Mouse (Mus musculus): ENCODE data around the gene Gnat1. TPM values are rescaled to one million over a fixed set of nuclear protein-coding genes. Genes with fewer than 3 reads are reported as not detected.
A peak's percentile ranks its signal among the peaks of the same experiment; 100 is the strongest.

Gene Gnat1
- polyA plus RNA-seq, 1 experiment from 2014 or later = 2.2 TPM

- DNase-seq (ENCODE audit: low read depth, low spot score) (no peak), ATAC-seq (no peak)
- ChIA-PET POLR2A (interaction anchor here (0.7 to 2.1 kb wide), 3 partner anchors 32 to 79 kb away, joined by 3 to 13 read pairs (median 3); no protein-coding TSS in a partner anchor), CTCF (interaction anchor here (0.6 to 5.2 kb wide), 9 partner anchors 16 to 69 kb away, joined by 3 to 61 read pairs (median 3); no protein-coding TSS in a partner anchor)
- in situ Hi-C loops (cut with MboI; ENCODE audit: low pct_unique_long_range_greater_than_20kb) = loop anchor here (5.0 kb wide), 2 partner anchors 35 to 70 kb away; partner anchors contain the start of gene Sema3b
- no peaks in the 10 kb centered on the region for H3K27me3 ChIP-seq
- TF ChIP-seq CTCF (IDR thresholded peaks at IDR 0.05) = no peak
These were observed 2.3 kb downstream of the Gnat1 start for GRCm38 (mm10) chr9:107677091-107677784.

DNA sequence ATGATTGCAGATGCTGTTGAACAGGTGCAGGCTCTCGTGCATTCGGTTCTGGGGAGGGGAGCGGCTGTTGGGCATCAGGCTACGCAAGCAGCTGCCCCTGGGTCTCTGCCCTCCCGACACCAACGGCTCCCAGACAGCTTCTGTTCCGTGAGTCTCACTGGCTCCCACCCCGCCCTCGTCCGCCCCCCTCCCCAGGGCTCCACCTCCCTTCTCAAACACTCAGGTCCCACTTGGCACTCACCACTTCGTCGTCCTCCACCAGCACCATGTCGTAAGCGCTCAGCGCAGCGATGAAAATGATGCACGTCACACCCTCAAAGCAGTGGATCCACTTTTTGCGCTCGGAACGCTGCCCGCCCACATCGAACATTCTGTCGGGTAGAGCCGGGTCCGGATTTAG lies 3.2 kb downstream of the Gnat1 start:
- DNase-seq (ENCODE audit: low read depth, low spot score) = no peak
- ChIA-PET POLR2A (interaction anchor here (0.6 to 2.1 kb wide), 3 partner anchors 12 to 78 kb away, joined by 3 to 13 read pairs (median 5); no protein-coding TSS in a partner anchor), CTCF (interaction anchor here (1.0 to 5.2 kb wide), 11 partner anchors 14 to 70 kb away, joined by 3 to 61 read pairs (median 5); no protein-coding TSS in a partner anchor)
- no peak for ATAC-seq
- H3K27me3 ChIP-seq = no peaks in the 10 kb centered on the region
- no peak for TF ChIP-seq CTCF (IDR thresholded peaks at IDR 0.05)
- in situ Hi-C loops (cut with MboI; ENCODE audit: low pct_unique_long_range_greater_than_20kb) = loop anchor here (5.0 kb wide), 2 partner anchors 34 to 69 kb away; partner anchors contain the start of gene Sema3b

DNA sequence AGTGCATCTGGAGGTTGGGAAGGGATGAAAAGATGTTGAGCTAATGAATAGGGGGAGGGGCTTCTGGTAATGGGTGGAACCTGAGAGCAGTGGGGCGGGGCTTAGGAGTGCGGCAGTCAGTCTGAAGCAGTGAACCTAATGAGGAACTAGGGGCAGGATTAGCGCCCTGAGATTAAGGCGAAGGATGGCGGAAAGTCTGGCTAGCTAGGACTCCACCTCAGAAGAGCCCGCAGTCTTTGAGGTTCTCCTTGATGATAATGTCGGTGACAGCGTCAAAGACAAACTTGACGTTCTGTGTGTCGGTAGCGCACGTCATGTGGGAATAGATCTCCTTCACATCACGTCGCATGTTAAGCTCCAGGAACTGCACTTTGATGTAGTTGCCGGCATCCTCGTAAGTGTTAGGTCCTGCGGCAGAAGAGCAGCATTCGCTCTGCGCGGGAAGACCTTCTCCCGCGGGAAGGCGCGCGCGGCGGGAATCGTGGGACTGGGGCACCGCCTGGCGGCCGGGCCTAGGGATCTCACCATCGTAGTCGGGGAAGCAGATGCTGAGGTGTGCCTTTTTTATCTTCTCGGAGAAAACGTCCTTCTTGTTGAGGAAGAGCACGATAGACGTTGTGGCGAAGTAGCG lies 3.7 kb downstream of the Gnat1 start:
- POLR2A ChIA-PET = interaction anchor here (0.6 to 2.1 kb wide), 2 partner anchors 11 to 31 kb away, joined by 5 to 13 read pairs; no protein-coding TSS in a partner anchor
- ATAC-seq (no peak), DNase-seq (ENCODE audit: low read depth, low spot score) (no peak)
- no peak for TF ChIP-seq CTCF (IDR thresholded peaks at IDR 0.05)
- in situ Hi-C loops (cut with MboI; ENCODE audit: low pct_unique_long_range_greater_than_20kb) = loop anchor here (5.0 kb wide), 2 partner anchors 33 to 68 kb away; partner anchors contain the start of gene Sema3b
- no peaks in the 10 kb centered on the region for H3K27me3 ChIP-seq
- CTCF ChIA-PET = interaction anchor here (1.1 to 5.2 kb wide), 8 partner anchors 13 to 71 kb away, joined by 3 to 61 read pairs (median 4); no protein-coding TSS in a partner anchor

DNA sequence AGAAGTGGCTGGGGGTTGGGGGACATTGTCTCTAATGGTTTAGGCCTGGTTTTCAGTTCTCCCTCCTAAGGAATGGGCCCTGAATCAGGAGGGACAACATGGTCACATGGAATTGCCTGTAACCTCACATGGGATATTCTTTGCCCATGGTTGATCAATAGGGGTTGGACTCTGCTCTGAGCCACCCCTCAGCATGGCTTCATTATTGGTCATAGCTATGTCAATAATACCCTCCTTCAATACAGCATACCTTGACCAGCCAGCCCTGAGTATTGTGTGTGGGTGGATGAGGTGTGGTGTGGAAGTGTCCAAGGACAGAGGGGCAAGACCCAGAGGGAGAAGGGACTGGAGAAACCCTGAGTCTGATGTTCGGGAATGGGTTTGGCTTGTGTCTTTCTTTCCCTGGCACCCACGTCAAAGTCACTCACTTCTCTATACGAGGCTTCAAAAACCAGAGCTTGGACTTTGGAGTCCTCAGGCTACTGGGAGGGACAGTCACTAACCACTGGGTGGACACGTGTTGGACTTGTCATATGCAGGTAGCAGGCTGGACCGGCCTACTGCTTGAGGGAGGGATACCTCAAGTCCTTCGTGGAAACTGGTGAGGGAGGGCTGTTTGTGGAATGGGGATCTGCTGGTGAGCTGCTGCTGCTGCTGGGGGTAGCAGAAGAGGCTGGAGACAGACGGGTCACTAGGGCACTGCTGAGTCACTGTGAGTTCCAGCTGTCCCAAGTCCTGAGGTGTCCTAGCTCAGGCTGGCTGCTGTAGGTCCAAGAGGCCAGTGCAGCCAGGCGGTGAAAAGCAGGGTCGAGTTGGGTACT lies 4.7 kb downstream of the Gnat1 start:
- no peaks in the 10 kb centered on the region for H3K27me3 ChIP-seq
- ATAC-seq (no peak), DNase-seq (ENCODE audit: low read depth, low spot score) (no peak)
- POLR2A ChIA-PET = no interaction called here
- in situ Hi-C loops (cut with MboI; ENCODE audit: low pct_unique_long_range_greater_than_20kb) = loop anchor here (5.0 kb wide), 2 partner anchors 33 to 68 kb away; partner anchors contain the start of gene Sema3b
- CTCF ChIA-PET = interaction anchor here (1.2 to 5.2 kb wide), 6 partner anchors 12 to 72 kb away, joined by 3 to 61 read pairs (median 5); no protein-coding TSS in a partner anchor
- TF ChIP-seq CTCF (IDR thresholded peaks at IDR 0.05) = no peak

DNA sequence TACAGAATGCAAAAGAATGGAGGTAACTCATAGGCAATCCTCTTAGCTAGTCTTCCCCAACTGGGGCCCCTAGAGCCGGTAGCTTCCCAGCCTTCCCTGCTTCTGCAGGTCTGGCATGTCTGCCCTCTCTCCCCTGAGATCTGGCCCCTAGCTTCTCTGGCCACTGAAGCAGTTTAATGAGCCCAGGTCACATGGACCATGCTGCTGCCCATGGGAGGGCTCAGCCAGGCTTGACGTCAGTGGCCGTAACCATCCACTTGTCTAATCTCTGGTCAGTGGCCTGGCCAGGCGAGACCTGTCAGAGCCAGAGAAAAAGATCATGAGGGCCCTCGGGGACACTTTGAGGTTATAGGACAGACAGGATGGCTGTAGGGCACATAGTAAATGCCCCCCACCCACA lies 9.3 kb downstream of the Gnat1 start:
- H3K27me3 ChIP-seq = no peaks in the 10 kb centered on the region
- peak; percentile 60 for ATAC-seq
- ChIA-PET CTCF (interaction anchor here (3.5 kb wide), 1 partner anchor 24 kb away, joined by 17 read pairs; no protein-coding TSS in a partner anchor), POLR2A (no interaction called here)
- in situ Hi-C loops (cut with MboI; ENCODE audit: low pct_unique_long_range_greater_than_20kb) = no loop called here
- TF ChIP-seq CTCF (IDR thresholded peaks at IDR 0.05) = no peak
- DNase-seq (ENCODE audit: low read depth, low spot score) = no peak

DNA sequence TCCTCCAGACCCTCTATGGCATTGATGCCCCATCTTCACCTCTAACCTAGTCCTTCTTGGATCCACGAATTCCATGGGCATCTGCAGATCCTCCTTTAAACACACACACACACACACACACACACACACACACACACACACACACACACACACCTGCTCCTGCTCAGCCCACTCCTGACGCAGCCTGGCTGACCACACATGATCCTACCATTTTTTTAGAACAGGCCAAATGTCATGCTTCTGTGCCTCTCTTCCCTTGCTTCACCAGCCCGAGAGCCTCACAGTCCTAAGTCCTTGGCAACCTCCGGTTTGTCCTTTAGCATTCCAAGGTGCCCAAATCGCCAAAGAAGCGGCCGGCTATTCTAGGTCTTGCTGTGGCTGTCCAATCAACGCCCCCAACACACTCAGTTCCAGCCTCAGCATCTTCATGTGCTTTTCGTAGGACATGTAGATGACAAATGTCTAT lies 10.0 kb downstream of the Gnat1 start, which contains the start of gene Slc38a3:
TSS of gene Slc38a3 (minus strand) at position 51 of the 466 bp plus-strand sequence.
- ATAC-seq (no peak), DNase-seq (ENCODE audit: low read depth, low spot score) (no peak)
- ChIA-PET POLR2A (no interaction called here), CTCF (interaction anchor here (1.3 to 3.5 kb wide), 3 partner anchors 19 to 60 kb away, joined by 3 to 17 read pairs (median 3); no protein-coding TSS in a partner anchor)
- no peaks in the 10 kb centered on the region for H3K27me3 ChIP-seq
- in situ Hi-C loops (cut with MboI; ENCODE audit: low pct_unique_long_range_greater_than_20kb) = no loop called here
- no peak for TF ChIP-seq CTCF (IDR thresholded peaks at IDR 0.05)

DNA sequence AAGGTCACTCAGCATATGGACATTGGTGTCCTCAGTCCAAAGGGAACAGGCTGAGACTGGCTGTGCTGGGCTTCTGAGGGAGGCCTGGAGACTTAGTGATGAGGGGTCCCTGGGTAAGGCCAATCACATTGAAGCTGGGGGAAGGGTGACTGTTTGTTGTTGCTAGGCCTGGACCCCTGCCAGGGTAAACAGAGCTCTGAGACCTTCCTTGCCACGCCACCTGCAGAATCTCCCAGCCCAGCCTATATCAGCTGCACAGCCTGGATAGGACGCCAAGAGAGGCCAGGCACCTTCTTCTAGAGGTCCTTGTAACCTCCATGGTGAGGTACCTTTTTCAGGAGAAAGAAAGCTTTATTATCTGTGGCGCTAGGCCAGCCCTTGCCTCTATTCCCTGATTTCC lies 10.6 kb downstream of the Gnat1 start:
- no peak for TF ChIP-seq CTCF (IDR thresholded peaks at IDR 0.05)
- ChIA-PET CTCF (interaction anchor here (1.3 to 3.5 kb wide), 4 partner anchors 19 to 70 kb away, joined by 3 to 17 read pairs (median 6); no protein-coding TSS in a partner anchor), POLR2A (interaction anchor here (1.0 kb wide), 1 partner anchor 9 kb away, joined by 3 read pairs; no protein-coding TSS in a partner anchor)
- DNase-seq (ENCODE audit: low read depth, low spot score) (no peak), ATAC-seq (no peak)
- in situ Hi-C loops (cut with MboI; ENCODE audit: low pct_unique_long_range_greater_than_20kb) = no loop called here
- H3K27me3 ChIP-seq = no peaks in the 10 kb centered on the region

DNA sequence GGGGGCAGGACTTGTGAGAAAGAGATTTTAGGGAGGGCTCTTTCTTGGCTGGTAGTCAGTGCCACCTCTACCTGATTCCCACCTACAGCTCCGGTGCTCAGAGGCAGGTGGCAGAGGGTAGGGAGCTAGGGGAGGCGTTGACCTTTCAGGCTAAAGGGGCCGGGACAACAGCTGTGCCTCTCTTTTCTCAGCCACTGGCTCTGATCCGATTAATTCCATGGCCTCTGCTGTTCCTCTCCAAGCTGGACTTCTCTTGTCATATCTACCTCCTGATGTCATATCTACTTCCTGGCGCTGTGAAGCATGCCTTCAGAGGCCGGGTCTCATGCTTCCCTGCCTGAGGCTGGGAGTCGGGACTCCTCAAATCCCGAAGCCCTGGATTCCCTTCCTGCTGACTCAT lies 11.5 kb downstream of the Gnat1 start:
- in situ Hi-C loops (cut with MboI; ENCODE audit: low pct_unique_long_range_greater_than_20kb) = no loop called here
- H3K27me3 ChIP-seq = no peaks in the 10 kb centered on the region
- DNase-seq (ENCODE audit: low read depth, low spot score) = no peak

GRCm38 (mm10) chr9:107667219-107667618 lies 12.3 kb downstream of the Gnat1 start:
- DNase-seq (ENCODE audit: low read depth, low spot score) (no peak), ATAC-seq (no peak)
- ChIA-PET POLR2A (interaction anchor here (0.5 kb wide), 1 partner anchor 51 kb away, joined by 4 read pairs; no protein-coding TSS in a partner anchor), CTCF (no interaction called here)
- no peak for TF ChIP-seq CTCF (IDR thresholded peaks at IDR 0.05)
- no peaks in the 10 kb centered on the region for H3K27me3 ChIP-seq
- in situ Hi-C loops (cut with MboI; ENCODE audit: low pct_unique_long_range_greater_than_20kb) = no loop called here

More for the DNA sequence above, 11.5 kb downstream of the Gnat1 start:
- ATAC-seq = no peak
- no peak for TF ChIP-seq CTCF (IDR thresholded peaks at IDR 0.05)
- POLR2A ChIA-PET = interaction anchor here (1.0 kb wide), 1 partner anchor 8 kb away, joined by 3 read pairs; no protein-coding TSS in a partner anchor
- CTCF ChIA-PET = interaction anchor here (1.4 to 3.5 kb wide), 3 partner anchors 20 to 70 kb away, joined by 3 to 17 read pairs (median 9); no protein-coding TSS in a partner anchor

Data from Patski (cell line).